Mouse (Mus musculus) embryo, embryonic 10.5 days (tissue): ENCODE measurements at regions not wholly inside any gene's neighbourhood (a gene's known extent, or its start where the extent isn't known, plus 50 kb on each side); places are given as distances from the start of the nearest gene placed in this dataset.
"Not testable (repeated sequence)": the region's sequence is repeated elsewhere in the genome, so short reads cannot be mapped to it uniquely, and the experiment has no call there.

Experiments used
- DNase-seq: peaks from one replicate; pipeline ENCODE4 v3.0.0-alpha.2; 2015; ENCODE audit warnings: low spot score

- no peak for DNase-seq
Observed at GRCm38 (mm10) chr17:79977154-79977571, 81.2 kb upstream of the Atl2 start.

GRCm38 (mm10) chr17:79976518-79977100 is 80.7 kb upstream of the Atl2 start:
- DNase-seq = no peak

- peak; percentile 48 for DNase-seq
Observed at GRCm38 (mm10) chr17:79975997-79976443, 80.1 kb upstream of the Atl2 start.

- DNase-seq = not testable (repeated sequence)
Observed at GRCm38 (mm10) chr17:79975150-79975757, 79.3 kb upstream of the Atl2 start.

GRCm38 (mm10) chr17:79971721-79972336 is 75.9 kb upstream of the Atl2 start:
- peak; percentile 17 for DNase-seq

- DNase-seq = peak; percentile 12
Observed at GRCm38 (mm10) chr17:79969500-79969972, 73.6 kb upstream of the Atl2 start.

GRCm38 (mm10) chr17:79968819-79969218 is 72.9 kb upstream of the Atl2 start:
- no peak for DNase-seq

GRCm38 (mm10) chr17:79966981-79967380 is 71.1 kb upstream of the Atl2 start:
- no peak for DNase-seq

GRCm38 (mm10) chr17:79965625-79966024 is 69.7 kb upstream of the Atl2 start:
- no peak for DNase-seq

GRCm38 (mm10) chr17:79964850-79965249 is 68.9 kb upstream of the Atl2 start:
- no peak for DNase-seq

- DNase-seq = no peak
Observed at GRCm38 (mm10) chr17:79963330-79963729, 67.4 kb upstream of the Atl2 start.

- DNase-seq = no peak
Observed at GRCm38 (mm10) chr17:79961391-79961790, 65.5 kb upstream of the Atl2 start.

GRCm38 (mm10) chr17:79960688-79961087 is 64.8 kb upstream of the Atl2 start:
- DNase-seq = no peak

- no peak for DNase-seq
Observed at GRCm38 (mm10) chr17:79955267-79955666, 59.3 kb upstream of the Atl2 start.

GRCm38 (mm10) chr17:79954624-79955244 is 58.8 kb upstream of the Atl2 start:
- DNase-seq = no peak

- DNase-seq = no peak
Observed at GRCm38 (mm10) chr17:79948591-79949475, 52.9 kb upstream of the Atl2 start.
